Mouse (Mus musculus): Measurements from ENCODE around the gene Arpp21. TPM values are rescaled to one million over a fixed set of nuclear protein-coding genes. Genes with fewer than 3 reads are reported as not detected.
"Not testable (repeated sequence)": the region's sequence is repeated elsewhere in the genome, so short reads cannot be mapped to it uniquely, and the experiment has no call there.

Arpp21 gene
- polyA plus RNA-seq, 1 experiment: 11.1 TPM

DNA sequence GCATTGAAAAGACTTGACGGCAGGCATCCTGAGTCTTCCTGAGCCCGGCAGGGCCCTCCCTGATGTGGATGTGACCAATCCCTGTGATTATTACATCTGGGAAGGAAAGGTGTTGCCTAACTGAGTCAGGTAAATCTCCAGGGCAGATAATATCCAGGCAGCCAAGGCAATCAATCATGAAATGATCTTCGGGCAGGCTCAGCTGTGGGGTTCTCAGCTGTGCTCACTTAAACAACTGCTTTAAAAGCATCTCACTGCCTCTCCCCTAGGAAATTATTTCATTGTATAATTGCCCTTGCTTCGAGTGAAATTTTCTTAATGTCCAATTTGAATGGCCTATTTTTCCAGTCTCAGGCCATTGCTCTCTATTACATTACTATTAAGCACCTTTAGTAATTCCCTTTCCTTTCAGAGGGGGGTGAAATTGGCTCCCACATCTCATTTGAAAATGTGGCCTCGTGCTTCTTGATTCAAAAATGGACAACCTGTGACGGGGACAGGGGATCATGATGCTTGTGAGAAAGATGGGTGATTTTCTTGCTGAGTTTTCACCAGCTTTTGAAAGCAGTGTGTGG lies 180.8 kb downstream of the Arpp21 start:
- peaks cover 2% of the 10 kb centered on the region for H3K27me3 ChIP-seq (replicated peaks)
- peaks cover 9% of the 10 kb centered on the region; the same call in 1 of the 2 replicates for H3K4me1 ChIP-seq
- H3K4me3 ChIP-seq (replicated peaks): no peak overlapping the region
- H3K36me3 ChIP-seq (replicated peaks; ENCODE audit: low read length): peaks cover 2% of the 10 kb centered on the region
- no peaks in the 10 kb centered on the region for H3K9me3 ChIP-seq
- TF ChIP-seq FLI1 (IDR thresholded peaks at IDR 0.05; ENCODE audit: low read length) (no peak), GATA1 (IDR thresholded peaks at IDR 0.05; ENCODE audit: borderline replicate concordance, low read length) (no peak)

DNA sequence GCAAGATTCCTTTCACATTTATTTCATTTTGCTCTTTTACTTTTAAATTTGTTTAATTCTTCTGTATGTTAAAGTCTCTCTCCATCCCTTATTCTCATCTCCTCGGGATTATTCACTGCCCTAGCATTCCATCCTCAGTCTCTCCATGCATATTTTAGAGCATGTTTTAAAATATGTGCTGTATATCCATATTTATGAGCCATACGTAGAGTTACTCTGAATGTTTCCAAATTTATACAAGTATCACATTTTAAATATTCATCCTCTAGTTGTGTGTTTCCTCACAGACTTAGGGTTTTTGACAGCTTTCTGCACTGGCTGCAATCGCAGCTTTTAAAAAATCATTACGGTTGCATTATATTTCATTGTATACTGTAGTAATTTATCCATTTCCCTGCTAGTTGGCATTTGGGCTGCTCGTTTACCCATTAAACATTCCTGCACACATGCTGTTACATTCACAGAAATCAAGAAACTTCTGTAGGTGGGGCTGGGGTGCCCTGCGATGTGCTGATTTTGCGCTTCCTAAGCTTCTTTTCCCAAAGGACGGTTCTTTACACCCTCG lies 187.8 kb downstream of the Arpp21 start:
- Histone ChIP-seq H3K36me3 (replicated peaks; ENCODE audit: low read length) (no peaks in the 10 kb centered on the region), H3K4me1 (no peaks in the 10 kb centered on the region; the same call in 1 of the 2 replicates), H3K4me3 (replicated peaks) (no peak overlapping the region), H3K27me3 (replicated peaks) (peaks cover 8% of the 10 kb centered on the region), H3K9me3 (no peaks in the 10 kb centered on the region)
- TF ChIP-seq FLI1 (IDR thresholded peaks at IDR 0.05; ENCODE audit: low read length): no peak
- no peak for TF ChIP-seq GATA1 (IDR thresholded peaks at IDR 0.05; ENCODE audit: borderline replicate concordance, low read length)

DNA sequence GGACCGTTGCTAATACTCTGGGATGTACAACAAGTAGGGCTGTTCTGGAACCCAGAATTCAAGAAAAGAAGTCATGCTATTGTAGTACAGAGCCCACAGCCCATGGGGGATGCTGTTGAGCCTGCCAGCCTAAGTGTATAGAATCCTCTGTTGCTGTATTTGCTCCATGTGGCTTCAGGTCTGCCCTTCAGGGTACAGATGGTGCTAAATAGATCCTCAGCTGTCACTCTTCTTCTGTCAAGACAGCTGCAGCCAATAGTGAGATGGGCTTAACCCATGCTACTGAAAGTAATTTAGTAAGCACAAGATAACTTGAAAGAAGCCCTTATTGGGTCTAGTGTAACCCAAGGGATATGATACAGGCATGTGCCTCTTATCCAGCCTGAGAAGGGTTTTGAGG lies 195.2 kb downstream of the Arpp21 start:
- H3K9me3 ChIP-seq: no peaks in the 10 kb centered on the region
- no peak for TF ChIP-seq GATA1 (IDR thresholded peaks at IDR 0.05; ENCODE audit: borderline replicate concordance, low read length)
- TF ChIP-seq FLI1 (IDR thresholded peaks at IDR 0.05; ENCODE audit: low read length): no peak
- no peak overlapping the region for H3K4me3 ChIP-seq (replicated peaks)
- no peaks in the 10 kb centered on the region for H3K4me1 ChIP-seq
- H3K27me3 ChIP-seq (replicated peaks): peaks cover 8% of the 10 kb centered on the region
- H3K36me3 ChIP-seq (replicated peaks; ENCODE audit: low read length): no peaks in the 10 kb centered on the region

DNA sequence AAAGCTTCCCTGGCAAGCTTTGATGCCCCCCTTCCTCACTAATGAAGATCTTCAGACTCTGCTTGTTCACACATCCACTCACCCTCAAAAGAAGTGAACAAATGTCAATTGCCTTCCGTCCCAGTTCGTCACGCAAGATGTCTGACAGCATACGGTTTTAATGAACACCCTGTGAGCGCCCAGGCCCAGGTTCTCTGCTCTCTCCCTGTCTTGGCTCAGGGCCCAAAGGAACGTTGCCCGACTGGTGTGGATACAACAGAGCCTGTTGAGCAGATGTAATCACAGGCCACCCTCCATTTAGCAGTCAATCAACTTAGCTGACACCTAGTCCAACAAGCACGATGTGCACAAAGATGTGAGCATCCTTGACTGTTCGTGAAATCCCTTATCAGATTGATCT lies 198.0 kb downstream of the Arpp21 start:
- no peak for TF ChIP-seq GATA1 (IDR thresholded peaks at IDR 0.05; ENCODE audit: borderline replicate concordance, low read length)
- TF ChIP-seq FLI1 (IDR thresholded peaks at IDR 0.05; ENCODE audit: low read length): no peak
- Histone ChIP-seq H3K36me3 (replicated peaks; ENCODE audit: low read length) (no peaks in the 10 kb centered on the region), H3K4me3 (replicated peaks) (no peak overlapping the region), H3K4me1 (no peaks in the 10 kb centered on the region), H3K27me3 (replicated peaks) (peaks cover 5% of the 10 kb centered on the region), H3K9me3 (no peaks in the 10 kb centered on the region)

DNA sequence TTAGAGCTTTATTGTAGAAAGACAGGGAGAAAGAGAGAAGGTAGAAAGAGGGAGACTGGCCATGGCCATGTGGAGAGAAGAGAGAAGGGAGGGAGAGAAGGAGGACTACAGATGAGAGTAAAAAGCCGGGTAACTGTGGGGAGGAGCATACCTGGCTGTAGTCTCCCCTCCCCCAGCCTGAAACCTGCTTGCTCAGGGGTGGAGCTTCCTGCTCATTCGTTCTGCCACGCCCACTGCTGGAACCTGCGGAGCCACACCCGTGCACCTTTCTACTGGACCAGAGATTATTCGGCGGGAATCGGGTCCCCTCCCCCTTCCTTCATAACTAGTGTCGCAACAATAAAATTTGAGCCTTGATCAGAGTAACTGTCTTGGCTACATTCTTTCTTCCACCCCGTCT lies 201.9 kb downstream of the Arpp21 start:
- H3K9me3 ChIP-seq; H3K4me1 ChIP-seq; H3K4me3 ChIP-seq (replicated peaks); H3K27me3 ChIP-seq (replicated peaks); H3K36me3 ChIP-seq (replicated peaks; ENCODE audit: low read length): not testable (repeated sequence)

DNA sequence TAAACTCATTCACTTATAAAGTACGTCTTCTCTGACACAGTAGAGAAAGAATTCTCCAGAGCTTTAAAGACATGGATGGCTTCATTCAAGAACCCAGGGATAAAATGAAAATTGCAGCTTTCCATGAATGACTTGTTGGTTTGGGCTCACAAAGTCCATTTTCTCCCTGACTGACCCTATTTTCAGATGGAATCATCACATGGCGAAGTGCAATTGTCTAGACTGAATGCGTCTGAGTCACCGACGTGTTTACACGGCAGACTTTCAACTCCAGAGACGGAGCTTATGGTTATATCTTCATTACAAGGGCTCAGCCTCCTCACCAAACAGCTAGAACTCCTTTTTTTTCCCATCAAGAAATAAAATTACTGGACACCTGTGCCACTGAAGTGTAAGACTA lies 203.6 kb downstream of the Arpp21 start:
- H3K9me3 ChIP-seq: no peaks in the 10 kb centered on the region; the same call in 1 of the 2 replicates
- peaks cover 4% of the 10 kb centered on the region for H3K27me3 ChIP-seq (replicated peaks)
- TF ChIP-seq GATA1 (IDR thresholded peaks at IDR 0.05; ENCODE audit: borderline replicate concordance, low read length) (no peak), FLI1 (IDR thresholded peaks at IDR 0.05; ENCODE audit: low read length) (no peak)
- no peaks in the 10 kb centered on the region for H3K36me3 ChIP-seq (replicated peaks; ENCODE audit: low read length)
- H3K4me3 ChIP-seq (replicated peaks): no peak overlapping the region
- H3K4me1 ChIP-seq: no peaks in the 10 kb centered on the region

DNA sequence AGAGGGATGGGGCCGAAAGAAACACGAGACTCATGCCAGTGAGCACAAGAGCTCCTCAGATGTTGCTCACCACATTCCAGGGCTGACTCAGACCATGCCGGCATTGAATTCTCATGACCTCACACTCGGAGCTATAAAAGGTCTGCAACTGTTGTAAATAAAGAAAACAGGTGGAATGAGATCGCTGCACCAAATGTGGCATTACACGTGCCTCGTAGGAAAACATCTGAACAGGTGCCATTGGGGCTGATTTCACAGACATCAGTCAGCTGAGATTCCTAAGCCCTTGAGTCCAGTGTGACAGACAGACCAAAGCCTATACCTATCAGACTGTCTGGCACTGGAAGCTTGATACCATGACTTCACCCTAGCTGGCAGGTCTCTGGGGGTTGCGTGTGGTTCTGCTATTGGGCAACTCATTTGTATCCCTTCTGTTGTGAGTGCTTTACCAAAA lies 212.1 kb downstream of the Arpp21 start:
- TF ChIP-seq FLI1 (IDR thresholded peaks at IDR 0.05; ENCODE audit: low read length) (no peak), GATA1 (IDR thresholded peaks at IDR 0.05; ENCODE audit: borderline replicate concordance, low read length) (no peak)
- 0 out of 2 replicates have a peak, but pooled peaks cover 3% of the 10 kb centered on the region for H3K9me3 ChIP-seq
- H3K27me3 ChIP-seq (replicated peaks): no peaks in the 10 kb centered on the region
- H3K4me3 ChIP-seq (replicated peaks): no peak overlapping the region
- H3K4me1 ChIP-seq: no peaks in the 10 kb centered on the region
- H3K36me3 ChIP-seq (replicated peaks; ENCODE audit: low read length): no peaks in the 10 kb centered on the region

DNA sequence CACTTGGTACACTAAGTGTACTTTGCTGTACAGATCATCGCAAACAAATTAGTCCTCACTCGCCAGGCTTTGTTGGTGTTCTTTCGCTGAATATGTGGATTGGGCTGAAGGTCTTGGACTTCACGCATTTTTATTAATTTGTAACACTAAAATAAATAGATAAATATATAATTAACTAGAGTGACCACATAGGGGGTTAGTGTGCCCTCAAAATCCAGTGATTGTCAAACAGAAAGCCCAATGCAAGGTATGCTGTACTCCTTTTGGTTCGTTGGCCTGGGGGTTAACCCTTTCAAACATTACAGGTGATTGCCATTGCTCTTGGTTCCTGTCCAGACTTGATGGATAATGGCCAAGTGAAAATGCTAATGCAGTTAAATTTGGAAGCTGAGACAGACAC lies 212.6 kb downstream of the Arpp21 start:
- TF ChIP-seq GATA1 (IDR thresholded peaks at IDR 0.05; ENCODE audit: borderline replicate concordance, low read length): no peak
- TF ChIP-seq FLI1 (IDR thresholded peaks at IDR 0.05; ENCODE audit: low read length): no peak
- no peaks in the 10 kb centered on the region for H3K36me3 ChIP-seq (replicated peaks; ENCODE audit: low read length)
- H3K4me1 ChIP-seq: no peaks in the 10 kb centered on the region
- 0 out of 2 replicates have a peak, but pooled peaks cover 3% of the 10 kb centered on the region for H3K9me3 ChIP-seq
- no peak overlapping the region for H3K4me3 ChIP-seq (replicated peaks)
- no peaks in the 10 kb centered on the region for H3K27me3 ChIP-seq (replicated peaks)
